Mouse (Mus musculus): ENCODE measurements at regions not wholly inside any gene's neighbourhood (a gene's known extent, or its start where the extent isn't known, plus 50 kb on each side); places are given as distances from the start of the nearest gene placed in this dataset.

- TF ChIP-seq MXI1 (IDR thresholded peaks at IDR 0.05; ENCODE audit: low read depth, low read length), result no peak
- no peak for TF ChIP-seq POLR2A (IDR thresholded peaks at IDR 0.05; ENCODE audit: control insufficient read depth in 1 of 2, insufficient read depth in 1 of 2, low read depth in 1 of 2, low read length in 2 of 2, poor library complexity in 1 of 2)
- no peak for TF ChIP-seq CTCF (IDR thresholded peaks at IDR 0.05 in 2 of 3, conservative IDR thresholded peaks at IDR 0.05 in 1 of 3; ENCODE audit: control insufficient read depth in 1 of 3, insufficient read depth in 1 of 3, low read depth in 2 of 3, low read length in 3 of 3, poor library complexity in 1 of 3, severe bottlenecking in 1 of 3)
- no peak for TF ChIP-seq CHD1 (IDR thresholded peaks at IDR 0.05; ENCODE audit: low read depth, low read length)
- TF ChIP-seq TBP (IDR thresholded peaks at IDR 0.05; ENCODE audit: low read depth, low read length), result no peak
- no peak for TF ChIP-seq RAD21 (IDR thresholded peaks at IDR 0.05; ENCODE audit: low read depth, low read length)
- no peak for TF ChIP-seq GABPA (IDR thresholded peaks at IDR 0.05; ENCODE audit: low read depth, low read length)
- no peak for TF ChIP-seq HCFC1 (IDR thresholded peaks at IDR 0.05; ENCODE audit: low read depth, low read length)
- no peak for TF ChIP-seq USF1 (IDR thresholded peaks at IDR 0.05; ENCODE audit: low read depth, low read length)
- no peak for TF ChIP-seq SMC3 (IDR thresholded peaks at IDR 0.05; ENCODE audit: low read depth, low read length)
- TF ChIP-seq ETS1 (IDR thresholded peaks at IDR 0.05; ENCODE audit: low read depth, low read length), result no peak
Observed at GRCm38 (mm10) chr1:186297464-186297863, 180.4 kb upstream of the Lyplal1 start.

Measured in MEL (cell line).